Mouse (Mus musculus) liver, postnatal 0 days (tissue): ENCODE data around the gene Zfp280c. TPM values are rescaled to one million over a fixed set of nuclear protein-coding genes. Genes with fewer than 3 reads are reported as not detected.

Experiments
- ATAC-seq: fragments of 200-750 bp; cut with Nextera tagmentation; 2 replicates; pipeline ENCODE4 v1.8.0; 2017; ENCODE audit warnings: mild to moderate bottlenecking, moderate library complexity
- DNase-seq: peaks from one replicate; pipeline ENCODE4 v3.0.0-alpha.2; 2016
- H3K27ac ChIP-seq: fragments of 300-500 bp; sonication (generic); 2 replicates; pipeline ENCODE4 v1.5.1; 2014; ENCODE audit warnings: antibody characterized with exemption, moderate library complexity, mild to moderate bottlenecking, low read depth
- H3K27me3 ChIP-seq: fragments of 300-500 bp; sonication (generic); 2 replicates; pipeline ENCODE4 v1.6.1; 2014; ENCODE audit warnings: low read length, control low read depth, mixed read lengths; ENCODE audit not compliant: insufficient read depth
- H3K36me3 ChIP-seq: fragments of 300-500 bp; sonication (generic); replicated peaks from 2 replicates; pipeline ENCODE4 v1.6.1; 2014; ENCODE audit warnings: mild to moderate bottlenecking, control low read depth, low read length, moderate library complexity, mixed read lengths; ENCODE audit not compliant: insufficient read depth
- H3K4me1 ChIP-seq: fragments of 300-500 bp; sonication (generic); 2 replicates; pipeline ENCODE4 v1.6.1; 2014; ENCODE audit warnings: antibody characterized with exemption, mild to moderate bottlenecking, control low read depth; ENCODE audit not compliant: insufficient read depth
- H3K4me2 ChIP-seq: fragments of 300-500 bp; sonication (generic); 2 replicates; pipeline ENCODE4 v1.6.1; 2014; ENCODE audit warnings: low read depth, mild to moderate bottlenecking, low read length, moderate library complexity, mixed read lengths
- H3K4me3 ChIP-seq: fragments of 300-500 bp; sonication (generic); 2 replicates; pipeline ENCODE4 v1.5.1; 2014; ENCODE audit warnings: low read depth, low read length
- H3K9ac ChIP-seq: fragments of 300-500 bp; sonication (generic); replicated peaks from 2 replicates; pipeline ENCODE4 v1.6.1; 2014; ENCODE audit warnings: mild to moderate bottlenecking, moderate library complexity
- H3K9me3 ChIP-seq: fragments of 300-500 bp; sonication (generic); 2 replicates; pipeline ENCODE4 v1.6.1; 2016; ENCODE audit warnings: mild to moderate bottlenecking, control low read depth, low read length, mixed read lengths
- CTCF ChIP-seq: sonication (generic); IDR thresholded peaks from 2 replicates; pipeline ENCODE4 v1.5.1; 2016; ENCODE audit warnings: antibody characterized with exemption, low read depth
- EP300 ChIP-seq: IDR thresholded peaks from 2 replicates; pipeline ENCODE4 v1.6.1; 2016; ENCODE audit warnings: antibody characterized with exemption, low read depth, mild to moderate bottlenecking
- WGBS: fragments of 180-500 bp; shearing (Covaris S2); extraction: QIAGEN DNeasy Blood & Tissue Kit; methylation state at CpG from one replicate; pipeline ENCODE4 v1.1.7; 2014; ENCODE audit not compliant: insufficient replicate concordance; 5-methylcytosine and 5-hydroxymethylcytosine counted together
- polyA plus RNA-seq: library from polyadenylated mRNA; unstranded; fragments of >200 nt; fragmentation: Nextera tagmentation; extraction: Ambion mirVana; gene quantifications from 2 replicates; pipeline ENCODE4 v1.2.1, GENCODE M21; 2015

Gene Zfp280c
- polyA plus RNA-seq = 1.8 and 1.9 TPM in 2 replicates

GRCm38 (mm10) chrX:48594099-48594760 is at the start of gene Zfp280c:
Zfp280c (minus strand) TSS chrX:48594504.
- peak within 1 kb of the TSS; percentile 58 for H3K9ac ChIP-seq

GRCm38 (mm10) chrX:48637032-48637431 is 42.7 kb upstream of the Zfp280c start:
- H3K9me3 ChIP-seq = no peaks in the 10 kb centered on the region
- H3K27ac ChIP-seq = no peak overlapping the region
- 53% methylated on average over 2 of the region's 2 CpGs for WGBS
- no peaks in the 10 kb centered on the region for H3K4me1 ChIP-seq
- H3K27me3 ChIP-seq = no peaks in the 10 kb centered on the region
- H3K4me3 ChIP-seq = no peak overlapping the region
- TF ChIP-seq CTCF (peak; percentile 40), EP300 (no peak)
- H3K4me2 ChIP-seq = no peak overlapping the region
- H3K36me3 ChIP-seq = no peaks in the 10 kb centered on the region
- H3K9ac ChIP-seq = no peak overlapping the region
- DNase-seq (no peak), ATAC-seq (no peak)

More at GRCm38 (mm10) chrX:48594099-48594760, at the start of gene Zfp280c:
- Histone ChIP-seq H3K4me1 (no peaks in the 10 kb centered on the region), H3K4me3 (peak within 1 kb of the TSS; percentile 58), H3K4me2 (peak within 1 kb of the TSS; percentile 67), H3K36me3 (peaks cover 6% of the 10 kb centered on the region; the same call in 1 of the 2 replicates), H3K27ac (peak within 1 kb of the TSS; percentile 9), H3K27me3 (no peaks in the 10 kb centered on the region), H3K9me3 (no peaks in the 10 kb centered on the region)
- 20% methylated on average over 38 of the region's 45 CpGs for WGBS
- TF ChIP-seq EP300 (no peak), CTCF (no peak)
- DNase-seq (peak; percentile 70), ATAC-seq (peak; percentile 88)

- H3K27me3 ChIP-seq = no peaks in the 10 kb centered on the region
- peaks cover 5% of the 10 kb centered on the region; the same call in 1 of the 2 replicates for H3K4me1 ChIP-seq
- peak overlapping the region; percentile 67 for H3K9ac ChIP-seq
- H3K4me2 ChIP-seq = peak overlapping the region; percentile 70
- DNase-seq (no peak), ATAC-seq (no peak)
- 29% methylated on average over 9 of the region's 9 CpGs for WGBS
- peak overlapping the region; percentile 68 for H3K4me3 ChIP-seq
- H3K36me3 ChIP-seq = no peaks in the 10 kb centered on the region
- no peaks in the 10 kb centered on the region for H3K9me3 ChIP-seq
- 0 out of 2 replicates have a peak overlapping the region, but pooled peaks have one; percentile 45 for H3K27ac ChIP-seq
- TF ChIP-seq CTCF (no peak), EP300 (no peak)
These were observed 29.7 kb upstream of the Zfp280c start for GRCm38 (mm10) chrX:48624054-48624420.

GRCm38 (mm10) chrX:48623379-48624053 is 29.2 kb upstream of the Zfp280c start, which contains the start of gene Slc25a14:
Slc25a14 (plus strand) TSS chrX:48623413.
- Histone ChIP-seq H3K9me3 (no peaks in the 10 kb centered on the region), H3K9ac (peak within 1 kb of the TSS; percentile 67), H3K27ac (peak within 1 kb of the TSS; percentile 45; the same call in 1 of the 2 replicates), H3K4me1 (peaks cover 5% of the 10 kb centered on the region; the same call in 1 of the 2 replicates), H3K4me2 (peak within 1 kb of the TSS; percentile 70), H3K27me3 (no peaks in the 10 kb centered on the region), H3K36me3 (no peaks in the 10 kb centered on the region), H3K4me3 (peak within 1 kb of the TSS; percentile 68)
- DNase-seq (peak; percentile 81), ATAC-seq (peak; percentile 98)
- TF ChIP-seq CTCF = no peak
- no peak for TF ChIP-seq EP300
- 20% methylated on average over 37 of the region's 38 CpGs for WGBS

- DNase-seq = no peak
- peak overlapping the region; percentile 70 for H3K4me2 ChIP-seq
- peak overlapping the region; percentile 67; the same call in 1 of the 2 replicates for H3K9ac ChIP-seq
- TF ChIP-seq CTCF (no peak), EP300 (no peak)
- H3K27me3 ChIP-seq = no peaks in the 10 kb centered on the region
- H3K4me3 ChIP-seq = peak overlapping the region; percentile 68
- peak overlapping the region; percentile 29; the same call in 1 of the 2 replicates for H3K27ac ChIP-seq
- no peaks in the 10 kb centered on the region for H3K9me3 ChIP-seq
- no peak; the same call in 1 of the 2 replicates for ATAC-seq
- 22% methylated on average over 4 of the region's 4 CpGs for WGBS
- H3K36me3 ChIP-seq = no peaks in the 10 kb centered on the region
- H3K4me1 ChIP-seq = peaks cover 5% of the 10 kb centered on the region; the same call in 1 of the 2 replicates
These were observed 28.7 kb upstream of the Zfp280c start for GRCm38 (mm10) chrX:48623049-48623378.

GRCm38 (mm10) chrX:48604872-48605271 is 10.6 kb upstream of the Zfp280c start:
- H3K4me2 ChIP-seq = no peak overlapping the region

More at GRCm38 (mm10) chrX:48604872-48605271, 10.6 kb upstream of the Zfp280c start:
- Histone ChIP-seq H3K27ac (no peak overlapping the region), H3K4me1 (no peaks in the 10 kb centered on the region), H3K4me3 (no peak overlapping the region), H3K9ac (no peak overlapping the region), H3K9me3 (no peaks in the 10 kb centered on the region), H3K36me3 (no peaks in the 10 kb centered on the region), H3K27me3 (0 out of 2 replicates have a peak, but pooled peaks cover 3% of the 10 kb centered on the region)
- ATAC-seq (no peak), DNase-seq (no peak)
- 54% methylated on average over 2 of the region's 2 CpGs for WGBS
- no peak for TF ChIP-seq EP300
- TF ChIP-seq CTCF = no peak
